Mouse (Mus musculus): ENCODE data around the gene Xylt1. TPM values are rescaled to one million over a fixed set of nuclear protein-coding genes. Genes with fewer than 3 reads are reported as not detected.

Xylt1 gene
- polyA plus RNA-seq, 1 experiment from 2014 or later, result 1.1 TPM

DNA sequence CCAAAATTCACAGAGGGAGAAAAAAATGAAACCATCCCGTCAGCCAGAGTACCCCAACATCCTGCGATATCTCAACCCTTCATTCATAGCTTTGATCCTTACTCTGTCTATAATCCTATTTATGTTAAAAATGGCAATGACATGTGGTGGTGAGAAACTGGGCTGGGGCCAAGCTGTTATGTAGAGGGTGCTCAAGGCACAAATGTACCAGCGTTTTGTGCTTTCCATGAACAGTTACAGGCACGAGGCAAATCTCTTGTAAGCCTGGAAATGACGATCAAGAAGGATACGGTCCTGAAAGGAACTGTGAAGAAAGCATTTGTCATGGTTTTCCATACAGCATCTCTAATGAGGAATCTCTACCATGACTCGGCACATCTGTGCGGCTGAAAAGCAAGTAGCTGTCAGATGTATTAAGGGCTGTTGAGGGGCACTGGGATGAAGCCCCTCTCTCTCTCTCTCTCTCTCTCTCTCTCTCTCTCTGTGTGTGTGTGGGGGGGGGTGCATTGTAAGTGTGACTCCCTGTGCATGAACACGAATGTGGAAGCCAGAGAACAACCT, 183.2 kb downstream of the Xylt1 start:
- WGBS, result 75% methylated on average over 9 of the region's 9 CpGs
- Histone ChIP-seq H3K4me1 (no peaks in the 10 kb centered on the region), H3K27ac (no peak overlapping the region), H3K9ac (no peak overlapping the region), H3K4me2 (no peak overlapping the region), H3K9me3 (no peaks in the 10 kb centered on the region), H3K36me3 (no peaks in the 10 kb centered on the region), H3K27me3 (replicated peaks) (no peaks in the 10 kb centered on the region), H3K4me3 (replicated peaks) (no peak overlapping the region)
- ATAC-seq (ENCODE audit: insufficient read depth, low FRiP score, low read depth), result no peak

DNA sequence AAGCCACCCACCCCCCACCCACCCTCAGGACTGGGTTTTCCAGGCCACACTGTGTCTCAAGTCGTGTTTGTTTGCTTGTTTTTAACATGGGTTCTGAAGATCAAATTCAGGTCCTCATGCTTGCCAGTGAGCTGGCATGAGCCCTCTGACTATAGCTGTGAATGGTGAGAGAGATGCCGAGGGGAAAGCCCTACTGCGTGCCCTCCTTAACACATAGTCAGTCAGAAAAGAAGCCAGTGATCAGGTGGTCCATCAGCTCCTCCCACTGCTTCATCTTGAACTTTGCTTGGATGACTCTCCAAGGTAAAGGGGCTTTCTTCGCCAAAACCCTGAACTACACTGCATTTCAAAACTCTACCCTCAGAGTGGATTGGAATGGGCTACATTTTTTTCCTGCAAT, 183.8 kb downstream of the Xylt1 start:
- H3K4me1 ChIP-seq, result no peaks in the 10 kb centered on the region
- WGBS, result 83% methylated on average over 4 of the region's 4 CpGs
- no peak for ATAC-seq (ENCODE audit: insufficient read depth, low FRiP score, low read depth)

DNA sequence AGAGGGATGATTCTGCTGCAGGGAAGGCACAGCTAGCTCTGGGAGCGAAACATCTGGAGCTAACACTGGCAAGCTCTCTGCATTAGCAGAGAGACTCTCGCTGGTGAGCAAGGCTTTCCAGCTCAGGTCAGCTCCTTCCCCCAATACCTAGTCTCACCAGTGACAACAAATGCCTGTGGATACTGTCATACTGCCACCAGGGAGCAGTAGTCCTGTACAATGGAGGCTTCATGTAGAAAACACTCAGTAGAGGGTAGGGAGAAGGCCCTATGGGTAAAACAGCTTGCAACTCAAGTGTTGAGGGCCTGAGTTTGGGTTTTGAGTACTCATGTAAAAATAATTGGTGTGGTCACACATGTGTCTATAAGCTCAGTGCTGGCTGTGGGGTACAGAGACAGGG, 185.3 kb downstream of the Xylt1 start:
- Histone ChIP-seq H3K4me3 (replicated peaks) (no peak overlapping the region), H3K27ac (no peak overlapping the region), H3K9me3 (no peaks in the 10 kb centered on the region), H3K4me2 (no peak overlapping the region), H3K4me1 (no peaks in the 10 kb centered on the region), H3K27me3 (replicated peaks) (no peaks in the 10 kb centered on the region), H3K36me3 (no peaks in the 10 kb centered on the region), H3K9ac (no peak overlapping the region)
- WGBS, result 73% methylated on average over 2 of the region's 2 CpGs
- ATAC-seq (ENCODE audit: insufficient read depth, low FRiP score, low read depth), result no peak

More for the DNA sequence above, 183.8 kb downstream of the Xylt1 start:
- Histone ChIP-seq H3K36me3 (no peaks in the 10 kb centered on the region), H3K4me2 (no peak overlapping the region), H3K4me3 (replicated peaks) (no peak overlapping the region), H3K27ac (no peak overlapping the region), H3K27me3 (replicated peaks) (no peaks in the 10 kb centered on the region), H3K9ac (no peak overlapping the region), H3K9me3 (no peaks in the 10 kb centered on the region)

DNA sequence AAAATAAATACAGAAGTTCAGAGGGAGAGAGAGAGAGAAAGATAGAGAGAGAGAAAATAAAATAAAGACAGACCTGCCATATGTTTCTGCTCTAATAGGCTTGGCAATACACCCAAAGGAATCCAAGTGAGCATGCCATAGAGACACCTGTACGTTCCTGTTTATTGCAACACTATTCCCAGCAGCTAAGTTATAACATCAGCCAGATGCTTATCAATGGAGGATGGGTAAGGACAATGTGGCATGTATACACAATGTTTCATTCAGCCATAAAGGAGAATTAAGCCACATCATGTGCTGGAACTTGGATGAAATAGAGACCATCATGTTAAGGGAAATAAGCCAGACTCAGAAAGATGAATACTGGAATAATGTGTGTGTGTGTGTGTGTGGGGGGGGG, 186.1 kb downstream of the Xylt1 start:
- Histone ChIP-seq H3K4me2 (no peak overlapping the region), H3K4me1 (no peaks in the 10 kb centered on the region), H3K27ac (no peak overlapping the region), H3K9me3 (no peaks in the 10 kb centered on the region), H3K4me3 (replicated peaks) (no peak overlapping the region), H3K9ac (no peak overlapping the region), H3K27me3 (replicated peaks) (no peaks in the 10 kb centered on the region), H3K36me3 (no peaks in the 10 kb centered on the region)
- ATAC-seq (ENCODE audit: insufficient read depth, low FRiP score, low read depth), result no peak
- WGBS, result 74% methylated on average over 1 of the region's 1 CpGs

DNA sequence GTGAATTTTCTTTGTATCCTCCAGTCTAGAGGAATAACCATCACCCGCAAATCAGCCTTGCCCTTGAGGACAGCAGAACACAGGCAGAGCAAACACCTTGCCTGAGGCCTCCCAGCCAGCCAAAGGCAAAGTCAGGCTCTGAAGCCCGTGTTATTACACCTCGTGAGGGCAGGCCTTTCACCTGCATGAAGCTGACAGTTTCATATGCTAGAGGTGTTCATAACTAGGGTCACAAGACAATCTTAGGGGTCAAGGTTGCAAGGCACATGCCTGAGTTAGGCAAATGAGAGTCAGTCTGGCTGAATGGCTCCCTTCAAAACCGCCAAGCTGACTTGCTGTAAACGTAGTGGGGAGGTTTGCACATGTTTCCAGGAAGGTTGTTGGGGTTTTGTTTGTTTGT, 186.5 kb downstream of the Xylt1 start:
- Histone ChIP-seq H3K27me3 (replicated peaks) (no peaks in the 10 kb centered on the region), H3K4me3 (replicated peaks) (no peak overlapping the region), H3K9ac (no peak overlapping the region), H3K4me2 (no peak overlapping the region), H3K4me1 (no peaks in the 10 kb centered on the region), H3K9me3 (no peaks in the 10 kb centered on the region), H3K36me3 (no peaks in the 10 kb centered on the region), H3K27ac (no peak overlapping the region)
- WGBS, result 69% methylated on average over 5 of the region's 5 CpGs
- ATAC-seq (ENCODE audit: insufficient read depth, low FRiP score, low read depth), result no peak

DNA sequence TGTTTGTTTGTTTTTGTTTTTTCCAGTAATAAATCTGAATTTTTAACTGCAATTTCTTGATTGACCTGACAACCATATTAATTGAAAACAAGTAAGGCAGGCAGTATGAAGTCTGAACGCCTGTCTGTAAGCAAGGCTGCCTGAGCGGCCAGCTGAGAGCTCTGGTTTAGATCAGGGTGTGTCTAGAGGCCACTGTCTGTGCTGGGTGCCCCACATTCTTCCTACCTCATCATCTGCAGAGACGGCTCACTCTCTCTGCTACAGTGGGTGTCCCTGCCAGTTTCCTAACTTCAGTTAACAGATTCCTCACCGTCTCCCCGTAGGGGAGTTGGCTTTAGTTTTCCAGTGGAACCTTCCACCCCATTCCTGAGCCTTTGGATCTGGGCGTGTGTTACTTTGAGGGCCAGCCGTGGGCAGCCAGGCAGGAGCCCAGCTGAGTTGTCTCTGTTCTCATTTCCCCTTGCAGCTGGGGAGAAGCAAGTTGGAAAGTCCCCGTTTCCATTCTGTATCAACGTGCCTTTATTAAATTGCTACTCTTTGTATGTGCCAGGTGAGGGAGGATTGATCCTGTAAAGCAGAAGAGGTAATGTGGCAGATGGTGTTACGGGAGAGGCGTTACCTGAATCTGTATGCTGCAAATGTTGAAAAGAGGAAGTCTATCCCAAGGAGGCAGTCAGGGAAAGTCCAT, 187.0 kb downstream of the Xylt1 start:
- no peaks in the 10 kb centered on the region for H3K9me3 ChIP-seq
- H3K4me2 ChIP-seq, result no peak overlapping the region
- no peaks in the 10 kb centered on the region for H3K4me1 ChIP-seq
- 73% methylated on average over 11 of the region's 11 CpGs for WGBS
- H3K27me3 ChIP-seq (replicated peaks), result no peaks in the 10 kb centered on the region
- no peak overlapping the region for H3K4me3 ChIP-seq (replicated peaks)
- no peak overlapping the region for H3K9ac ChIP-seq
- no peak overlapping the region for H3K27ac ChIP-seq
- no peak for ATAC-seq (ENCODE audit: insufficient read depth, low FRiP score, low read depth)
- no peaks in the 10 kb centered on the region for H3K36me3 ChIP-seq

DNA sequence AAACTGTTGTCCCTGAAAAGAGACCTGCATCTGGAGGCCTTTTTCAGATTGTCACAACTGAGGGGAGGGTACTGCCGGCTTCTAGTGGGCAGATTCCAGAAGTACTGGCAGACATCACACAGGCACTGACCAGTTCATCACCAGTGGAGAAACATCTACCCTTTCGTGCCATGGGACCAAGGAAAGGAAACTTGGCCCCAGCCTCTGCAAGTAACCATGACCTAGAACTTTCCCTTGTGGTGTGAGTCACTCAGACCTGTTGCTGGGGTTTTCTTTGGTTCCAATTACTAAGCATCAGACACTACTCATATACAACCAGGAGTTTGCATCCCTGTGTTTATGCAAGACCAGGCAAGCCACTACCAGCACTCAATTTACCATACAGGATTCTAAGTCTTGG, 190.4 kb downstream of the Xylt1 start:
- Histone ChIP-seq H3K4me3 (replicated peaks) (no peak overlapping the region), H3K9me3 (no peaks in the 10 kb centered on the region), H3K4me1 (no peaks in the 10 kb centered on the region), H3K27ac (no peak overlapping the region), H3K9ac (no peak overlapping the region), H3K27me3 (replicated peaks) (no peaks in the 10 kb centered on the region), H3K36me3 (no peaks in the 10 kb centered on the region), H3K4me2 (no peak overlapping the region)
- no peak for ATAC-seq (ENCODE audit: insufficient read depth, low FRiP score, low read depth)
- WGBS, result 70% methylated on average over 2 of the region's 2 CpGs

DNA sequence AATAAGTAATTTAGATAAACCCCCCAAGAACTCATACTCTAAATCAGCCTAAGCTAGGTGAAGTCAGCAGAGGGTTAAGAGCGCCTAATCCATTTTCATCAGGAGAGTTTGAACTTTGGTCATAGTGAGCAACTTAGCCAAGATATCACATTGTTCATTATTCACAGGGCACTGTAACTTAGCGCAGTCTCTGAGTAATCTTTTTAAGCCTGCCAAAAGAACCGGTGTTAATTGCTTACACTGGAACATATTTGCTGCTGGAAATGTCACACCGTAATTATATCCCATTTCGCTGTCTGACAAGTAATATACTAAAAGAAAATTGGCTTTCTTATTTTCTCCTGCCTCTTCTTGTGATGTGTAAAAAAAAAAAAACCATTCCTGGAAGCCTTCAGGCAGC, 190.9 kb downstream of the Xylt1 start:
- Histone ChIP-seq H3K27me3 (replicated peaks) (no peaks in the 10 kb centered on the region), H3K27ac (peak overlapping the region; percentile 52; the same call in 1 of the 2 replicates), H3K36me3 (no peaks in the 10 kb centered on the region), H3K9me3 (no peaks in the 10 kb centered on the region), H3K4me3 (replicated peaks) (no peak overlapping the region), H3K9ac (no peak overlapping the region), H3K4me1 (no peaks in the 10 kb centered on the region), H3K4me2 (no peak overlapping the region)
- 58% methylated on average over 5 of the region's 5 CpGs for WGBS
- ATAC-seq (ENCODE audit: insufficient read depth, low FRiP score, low read depth), result no peak

DNA sequence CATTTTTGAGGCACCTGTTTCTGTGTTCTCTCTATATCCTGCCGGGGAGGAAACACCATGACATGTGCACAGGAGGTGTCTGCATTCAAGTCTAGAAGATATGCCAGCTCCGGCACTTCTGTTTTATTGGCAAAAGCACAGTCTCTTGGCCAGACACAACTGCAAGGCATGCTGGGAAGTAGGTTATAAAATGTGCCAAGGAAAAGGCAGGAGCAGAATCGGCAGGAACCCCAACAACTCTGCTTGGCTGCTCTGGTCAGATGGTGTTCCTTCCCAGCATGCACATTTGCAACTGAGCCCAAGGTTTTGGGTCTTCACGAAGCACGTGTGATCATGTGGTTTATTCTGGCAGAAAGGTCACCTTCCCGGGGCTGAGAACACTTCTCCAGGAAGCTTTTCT, 192.4 kb downstream of the Xylt1 start:
- H3K27me3 ChIP-seq (replicated peaks), result no peaks in the 10 kb centered on the region
- H3K4me3 ChIP-seq (replicated peaks), result no peak overlapping the region
- H3K4me1 ChIP-seq, result no peaks in the 10 kb centered on the region
- no peaks in the 10 kb centered on the region for H3K9me3 ChIP-seq
- WGBS, result 64% methylated on average over 6 of the region's 6 CpGs
- no peak for ATAC-seq (ENCODE audit: insufficient read depth, low FRiP score, low read depth)
- H3K4me2 ChIP-seq, result no peak overlapping the region
- no peak overlapping the region for H3K9ac ChIP-seq
- no peak overlapping the region for H3K27ac ChIP-seq
- no peaks in the 10 kb centered on the region for H3K36me3 ChIP-seq

DNA sequence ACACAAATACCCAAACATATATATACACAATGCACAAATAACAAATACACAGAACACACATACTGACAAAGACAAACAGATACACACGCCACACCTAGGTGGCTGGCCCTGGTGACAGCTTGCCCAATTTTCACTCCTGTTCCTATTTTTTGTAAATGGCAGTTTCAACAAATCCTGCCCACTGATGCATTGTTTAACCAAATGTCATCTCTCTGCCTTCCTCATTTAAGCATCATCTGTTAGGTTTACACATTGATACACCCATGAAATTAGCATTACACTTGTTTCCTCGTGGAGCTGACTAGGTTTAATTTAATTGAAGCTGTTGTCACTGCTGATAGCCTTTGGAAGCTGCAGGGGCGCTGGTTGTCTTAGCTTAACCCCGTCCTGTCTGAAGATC, 194.6 kb downstream of the Xylt1 start:
- Histone ChIP-seq H3K4me3 (replicated peaks) (no peak overlapping the region), H3K27ac (no peak overlapping the region), H3K9me3 (no peaks in the 10 kb centered on the region), H3K4me2 (no peak overlapping the region), H3K9ac (no peak overlapping the region), H3K27me3 (replicated peaks) (no peaks in the 10 kb centered on the region), H3K36me3 (no peaks in the 10 kb centered on the region), H3K4me1 (no peaks in the 10 kb centered on the region)
- 50% methylated on average over 4 of the region's 4 CpGs for WGBS
- no peak for ATAC-seq (ENCODE audit: insufficient read depth, low FRiP score, low read depth)

DNA sequence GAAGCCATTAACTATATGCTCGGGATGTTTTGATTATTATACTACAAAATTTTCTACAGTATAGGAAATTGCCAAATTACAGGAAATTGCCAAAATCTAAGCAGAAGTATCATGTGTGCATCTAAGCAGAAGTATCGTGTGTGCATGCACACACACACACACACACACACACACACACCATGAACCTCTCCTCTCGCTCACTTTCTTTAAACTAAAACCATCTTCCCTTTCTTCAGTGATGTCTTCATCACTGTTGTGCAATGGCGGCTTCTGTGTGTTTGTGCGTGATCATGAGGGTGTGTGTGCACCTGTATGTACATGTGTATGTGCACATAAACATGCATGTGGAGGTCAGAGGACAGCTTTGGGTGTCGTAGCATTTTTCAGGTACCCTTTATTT, 196.3 kb downstream of the Xylt1 start:
- H3K4me3 ChIP-seq (replicated peaks), result no peak overlapping the region
- 85% methylated on average over 6 of the region's 6 CpGs for WGBS
- H3K27ac ChIP-seq, result no peak overlapping the region
- H3K4me2 ChIP-seq, result no peak overlapping the region
- ATAC-seq (ENCODE audit: insufficient read depth, low FRiP score, low read depth), result no peak
- H3K36me3 ChIP-seq, result no peaks in the 10 kb centered on the region
- no peak overlapping the region for H3K9ac ChIP-seq
- no peaks in the 10 kb centered on the region for H3K27me3 ChIP-seq (replicated peaks)
- no peaks in the 10 kb centered on the region for H3K4me1 ChIP-seq
- H3K9me3 ChIP-seq, result no peaks in the 10 kb centered on the region

DNA sequence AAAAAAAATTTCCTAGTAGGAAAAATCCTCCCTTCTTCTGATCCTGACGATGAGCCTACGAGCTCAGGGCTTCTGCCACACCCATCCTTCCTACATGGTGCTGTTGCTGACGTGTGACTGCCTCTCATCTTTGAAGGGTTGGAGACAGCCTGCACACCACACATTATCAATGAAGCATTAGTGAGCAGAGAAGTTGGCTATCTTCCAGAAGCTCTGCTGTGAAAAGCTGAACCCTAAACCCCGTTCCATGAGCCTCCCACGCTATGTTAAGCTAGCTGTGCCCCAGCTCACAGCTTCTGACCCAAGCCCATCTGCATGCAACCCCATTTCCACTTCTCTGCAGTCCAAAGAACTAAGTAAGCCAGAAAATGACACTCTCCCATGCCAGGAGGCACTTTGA, 204.4 kb downstream of the Xylt1 start:
- Histone ChIP-seq H3K27ac (no peak overlapping the region), H3K27me3 (replicated peaks) (no peaks in the 10 kb centered on the region), H3K9me3 (no peaks in the 10 kb centered on the region), H3K4me2 (no peak overlapping the region), H3K4me1 (no peaks in the 10 kb centered on the region), H3K36me3 (no peaks in the 10 kb centered on the region), H3K9ac (no peak overlapping the region), H3K4me3 (replicated peaks) (no peak overlapping the region)
- 44% methylated on average over 5 of the region's 5 CpGs for WGBS
- ATAC-seq (ENCODE audit: insufficient read depth, low FRiP score, low read depth), result no peak

DNA sequence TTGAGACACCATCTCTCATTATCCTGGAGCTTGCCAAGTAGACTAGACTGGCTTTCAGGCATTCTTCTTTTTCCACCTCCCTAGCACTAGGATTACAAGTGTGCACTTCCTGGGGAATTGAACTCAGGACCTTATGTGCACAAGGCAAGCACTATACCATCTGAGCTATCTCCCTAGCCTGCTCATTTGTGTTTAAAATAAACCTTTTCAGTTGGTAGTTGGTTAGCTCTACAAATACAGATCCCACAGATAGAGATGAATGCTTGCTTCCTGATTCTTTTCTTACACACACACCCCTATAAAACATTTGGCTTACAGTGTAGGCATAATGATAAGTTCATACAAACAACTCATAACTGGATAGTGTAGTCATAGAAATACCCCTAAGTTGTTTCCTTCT, 206.0 kb downstream of the Xylt1 start:
- Histone ChIP-seq H3K9ac (no peak overlapping the region), H3K27ac (no peak overlapping the region), H3K4me2 (no peak overlapping the region), H3K4me1 (no peaks in the 10 kb centered on the region), H3K4me3 (replicated peaks) (no peak overlapping the region), H3K27me3 (replicated peaks) (no peaks in the 10 kb centered on the region), H3K36me3 (no peaks in the 10 kb centered on the region), H3K9me3 (no peaks in the 10 kb centered on the region)
- ATAC-seq (ENCODE audit: insufficient read depth, low FRiP score, low read depth), result no peak
